Mouse (Mus musculus) lung, adult 2 months (tissue): ENCODE data around the gene Slc35f1.

Experiments
- CTCF ChIP-seq: fragments of 200-500 bp; IDR thresholded peaks from 2 replicates; pipeline ENCODE4 v1.5.1; 2011; ENCODE audit warnings: mild to moderate bottlenecking, low read length, control low read depth; ENCODE audit not compliant: insufficient read depth
- POLR2A ChIP-seq: fragments of 200-500 bp; IDR thresholded peaks from 2 replicates; pipeline ENCODE4 v1.6.1; 2011; ENCODE audit warnings: low read depth, mild to moderate bottlenecking, control low read depth, low read length, borderline replicate concordance; ENCODE audit errors: extremely low read depth

DNA sequence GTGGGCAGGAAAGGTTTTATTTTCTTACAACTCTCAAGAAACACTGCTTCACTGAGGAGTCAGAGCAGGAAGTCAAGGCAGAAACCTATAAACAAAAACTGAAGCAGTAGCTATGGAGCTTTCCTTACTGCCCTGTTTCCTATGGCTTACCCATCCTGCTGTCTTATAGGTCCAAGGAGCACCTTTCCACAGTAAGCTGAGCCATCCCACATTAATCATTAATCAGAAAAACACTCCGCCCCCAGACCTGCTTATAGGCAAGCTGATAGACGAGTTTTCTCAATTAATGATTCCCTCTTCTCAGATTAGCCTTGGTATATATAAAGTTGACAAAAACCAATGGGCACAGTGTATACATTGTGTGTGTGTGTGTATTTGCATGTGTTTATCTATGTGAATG, 221.4 kb downstream of the Slc35f1 start:
- TF ChIP-seq POLR2A: no peak
- no peak for TF ChIP-seq CTCF
